Mouse (Mus musculus): ENCODE measurements around the gene Neu1.
A peak's percentile ranks its signal among the peaks of the same experiment; 100 is the strongest.
"Not testable (repeated sequence)": the region's sequence is repeated elsewhere in the genome, so short reads cannot be mapped to it uniquely, and the experiment has no call there.

The Neu1 gene

GRCm38 (mm10) chr17:34969822-34970221 lies 38.8 kb downstream of the Neu1 start, which contains the start of gene Gm20481:
Gene Gm20481 (plus strand): TSS chr17:34969912.
- not testable (repeated sequence) for DNase-seq (ENCODE audit: low read depth)

- DNase-seq (ENCODE audit: low read depth), result not testable (repeated sequence)
Observed at GRCm38 (mm10) chr17:34970850-34971249, 39.8 kb downstream of the Neu1 start.

GRCm38 (mm10) chr17:34971694-34972068 lies 40.6 kb downstream of the Neu1 start:
- not testable (repeated sequence) for DNase-seq (ENCODE audit: low read depth)

GRCm38 (mm10) chr17:34972069-34972749 lies 41.2 kb downstream of the Neu1 start, which contains the start of the genes Hspa1a and Hspa1l:
Gene Hspa1a (minus strand): TSS chr17:34972156.
Gene Hspa1l (plus strand): TSS chr17:34972703.
- DNase-seq (ENCODE audit: low read depth), result peak; percentile 82

GRCm38 (mm10) chr17:34975581-34976492 lies 44.8 kb downstream of the Neu1 start:
- no peak for DNase-seq (ENCODE audit: low read depth)

- DNase-seq (ENCODE audit: low read depth), result no peak
Observed at GRCm38 (mm10) chr17:34977000-34977399, 45.9 kb downstream of the Neu1 start.

- no peak for DNase-seq (ENCODE audit: low read depth)
Observed at GRCm38 (mm10) chr17:34978239-34978638, 47.2 kb downstream of the Neu1 start.

GRCm38 (mm10) chr17:34979631-34980030 lies 48.6 kb downstream of the Neu1 start:
- DNase-seq (ENCODE audit: low read depth), result no peak

- peak; percentile 79 for DNase-seq (ENCODE audit: low read depth)
Observed at GRCm38 (mm10) chr17:34980655-34981054, 49.6 kb downstream of the Neu1 start.

- peak; percentile 96 for DNase-seq (ENCODE audit: low read depth)
Observed at GRCm38 (mm10) chr17:34981690-34982180, 50.7 kb downstream of the Neu1 start, which contains the start of gene Lsm2. Gene Lsm2 (plus strand): TSS chr17:34981862.

- no peak for DNase-seq (ENCODE audit: low read depth)
Observed at GRCm38 (mm10) chr17:34982328-34982727, 51.3 kb downstream of the Neu1 start.

GRCm38 (mm10) chr17:34984218-34984617 lies 53.2 kb downstream of the Neu1 start:
- peak; percentile 75 for DNase-seq (ENCODE audit: low read depth)
